Mouse (Mus musculus) ZHBTc4 (cell line): ENCODE measurements at regions not wholly inside any gene's neighbourhood (a gene's known extent, or its start where the extent isn't known, plus 50 kb on each side); places are given as distances from the start of the nearest gene placed in this dataset.
"Not testable (repeated sequence)": the region's sequence is repeated elsewhere in the genome, so short reads cannot be mapped to it uniquely, and the experiment has no call there.

Experiments
- DNase-seq: peaks from one replicate; pipeline ENCODE4 v3.0.0-alpha.2; 2011; ENCODE audit warnings: low read depth, low spot score

- not testable (repeated sequence) for DNase-seq
Measured at GRCm38 (mm10) chr6:13763636-13764035, 76.1 kb downstream of the Gpr85 start.

DNA sequence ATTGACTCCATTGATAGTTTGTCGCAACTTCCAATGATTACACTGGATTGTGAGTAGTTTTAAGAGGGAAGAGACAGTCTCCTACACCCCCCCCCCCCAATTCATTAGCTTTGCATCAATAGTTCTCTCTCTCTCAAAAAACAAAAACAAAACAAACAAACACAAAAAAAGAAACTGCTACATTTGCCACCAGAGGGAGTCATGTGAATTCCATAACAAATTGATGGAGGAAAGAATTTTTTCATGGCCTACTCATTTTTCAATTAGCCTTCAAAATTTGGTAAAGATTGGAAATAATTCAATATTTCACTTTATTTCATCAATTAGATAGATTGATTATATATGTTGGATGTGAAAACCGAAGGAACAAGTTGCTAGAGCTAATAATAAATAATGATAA, 80.3 kb downstream of the Gpr85 start:
- no peak for DNase-seq

DNA sequence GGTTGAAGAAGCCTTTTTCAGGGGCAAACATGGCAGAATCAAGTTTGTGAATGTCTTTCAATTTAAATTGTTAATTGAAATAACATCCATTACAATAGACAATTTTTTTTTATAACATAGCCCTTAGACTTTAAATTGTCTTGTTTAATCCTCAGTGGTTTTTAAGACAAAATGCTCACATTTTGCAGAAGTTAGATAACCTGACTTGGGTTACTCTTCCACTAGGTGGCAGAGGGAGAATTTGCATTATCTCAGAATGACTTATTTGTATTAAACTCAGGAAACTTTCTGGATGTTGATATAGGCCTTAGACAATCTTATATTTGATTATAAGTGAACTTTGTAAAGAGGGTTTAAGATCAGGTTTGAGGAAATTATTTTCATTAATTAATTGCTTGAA, 80.8 kb downstream of the Gpr85 start:
- no peak for DNase-seq

DNA sequence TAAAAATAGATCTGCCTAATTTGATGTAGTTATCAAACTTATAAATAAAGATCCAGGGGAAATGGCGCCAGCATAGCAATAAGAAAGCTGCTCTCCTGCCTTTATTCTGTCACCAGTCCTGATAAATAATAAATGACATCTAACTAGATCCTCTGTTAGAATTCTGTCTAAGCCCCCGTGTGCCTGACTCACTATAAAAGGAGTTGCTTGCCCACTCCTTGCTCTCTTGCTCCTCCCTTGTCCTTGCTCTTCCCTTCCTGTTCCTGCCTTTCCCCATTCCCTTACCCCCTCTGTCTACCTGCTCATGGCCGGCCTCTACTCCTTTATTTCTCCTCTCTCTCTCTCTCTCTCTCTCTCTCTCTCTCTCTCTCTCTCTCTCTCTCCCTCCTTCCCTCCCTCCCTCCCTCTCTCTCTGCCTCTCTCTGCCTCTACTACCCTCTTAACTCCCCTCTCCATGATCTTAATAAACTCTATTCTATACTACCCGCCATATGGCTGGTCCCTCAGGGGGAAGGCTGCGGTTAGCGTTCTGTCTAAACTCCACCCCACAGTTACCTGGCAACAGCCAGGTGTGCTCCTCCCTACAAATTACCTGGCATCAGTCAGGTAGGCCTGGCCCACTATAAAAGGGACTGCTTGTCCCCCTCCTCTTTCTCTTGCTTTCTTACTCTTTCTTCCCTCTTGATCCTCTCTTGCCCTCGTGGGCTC, 71.3 kb upstream of the Bmt2 start:
- DNase-seq = peak; percentile 18

GRCm38 (mm10) chr6:13747969-13748368, 70.2 kb upstream of the Bmt2 start:
- DNase-seq = peak; percentile 89

- no peak for DNase-seq
Measured at GRCm38 (mm10) chr6:13746577-13747482, 69.1 kb upstream of the Bmt2 start.
